Mouse (Mus musculus) ES-Bruce4 (cell line): ENCODE data around the gene Gm9972. TPM values are rescaled to one million over a fixed set of nuclear protein-coding genes. Genes with fewer than 3 reads are reported as not detected.

Source experiments
- H3K27ac ChIP-seq: 2 replicates; pipeline ENCODE4 v1.5.1; 2012; ENCODE audit warnings: low read length, inconsistent platforms; ENCODE audit not compliant: insufficient read depth
- H3K27me3 ChIP-seq: 2 replicates; pipeline ENCODE4 v1.6.1; 2012; ENCODE audit warnings: mild to moderate bottlenecking, low read length, inconsistent platforms; ENCODE audit not compliant: control insufficient read depth, poor library complexity, insufficient read depth, severe bottlenecking
- H3K36me3 ChIP-seq: 2 replicates; pipeline ENCODE4 v1.6.1; 2012; ENCODE audit warnings: inconsistent platforms, mild to moderate bottlenecking, low read length, moderate library complexity; ENCODE audit not compliant: control insufficient read depth, poor library complexity, insufficient read depth, severe bottlenecking
- H3K4me1 ChIP-seq: one replicate; pipeline ENCODE4 v1.8.1; 2011; ENCODE audit warnings: low read length; ENCODE audit not compliant: control insufficient read depth, insufficient read depth
- H3K4me3 ChIP-seq: 2 replicates; pipeline ENCODE4 v1.5.1; 2011; ENCODE audit warnings: low read depth, mild to moderate bottlenecking, low read length
- H3K9ac ChIP-seq: 2 replicates; pipeline ENCODE4 v1.6.1; 2012; ENCODE audit warnings: low read depth, mild to moderate bottlenecking, inconsistent platforms; ENCODE audit not compliant: poor library complexity, severe bottlenecking
- H3K9me3 ChIP-seq: replicated peaks from 2 replicates; pipeline ENCODE4 v1.6.1; 2012; ENCODE audit warnings: mild to moderate bottlenecking, low read length, inconsistent platforms; ENCODE audit not compliant: control insufficient read depth, poor library complexity, insufficient read depth, severe bottlenecking
- CTCF ChIP-seq: IDR thresholded peaks from one replicate; pipeline ENCODE4 v1.8.1; 2011; ENCODE audit warnings: low read depth, low read length
- EP300 ChIP-seq: IDR thresholded peaks from 2 replicates; pipeline ENCODE4 v1.6.1; 2011; ENCODE audit warnings: low read depth, low read length; ENCODE audit not compliant: insufficient read depth
- POLR2A ChIP-seq: IDR thresholded peaks from one replicate; pipeline ENCODE4 v1.8.1; 2011; ENCODE audit warnings: low read length; ENCODE audit not compliant: insufficient read depth
- polyA plus RNA-seq: library from polyadenylated mRNA; stranded (reverse); fragments of >200 nt; gene quantifications from 2 replicates; pipeline ENCODE4 v1.2.4, GENCODE M21; 2011; ENCODE audit warnings: low read depth; ENCODE audit not compliant: missing spikeins, insufficient read depth, insufficient read length

Gene Gm9972
- polyA plus RNA-seq, 1 experiment: not detected

DNA sequence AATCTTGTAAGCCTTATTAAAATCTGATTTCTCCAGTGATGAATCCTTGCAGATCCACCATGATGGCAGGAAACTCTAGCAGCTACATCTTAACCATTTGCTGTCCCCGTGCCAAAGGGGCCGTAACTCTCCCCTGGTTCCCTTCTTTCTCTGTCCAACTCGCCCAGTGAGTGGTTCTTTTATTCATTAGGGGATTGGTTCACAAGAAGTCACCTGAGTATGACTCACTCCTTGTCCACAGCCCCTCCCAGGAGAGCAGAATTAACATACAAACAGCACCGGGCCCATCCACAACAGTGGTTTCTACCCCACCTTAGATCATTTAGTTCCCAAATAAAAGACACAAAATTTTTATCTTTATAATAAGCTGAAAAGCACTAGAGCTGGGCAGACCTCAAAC lies 3.4 kb upstream of the Gm9972 start:
- Histone ChIP-seq H3K4me3 (no peak overlapping the region), H3K27ac (no peak overlapping the region), H3K4me1 (no peaks in the 10 kb centered on the region), H3K27me3 (no peaks in the 10 kb centered on the region), H3K9me3 (no peaks in the 10 kb centered on the region), H3K36me3 (no peaks in the 10 kb centered on the region), H3K9ac (no peak overlapping the region)
- no peak for TF ChIP-seq CTCF
- TF ChIP-seq EP300: no peak
- TF ChIP-seq POLR2A: no peak

DNA sequence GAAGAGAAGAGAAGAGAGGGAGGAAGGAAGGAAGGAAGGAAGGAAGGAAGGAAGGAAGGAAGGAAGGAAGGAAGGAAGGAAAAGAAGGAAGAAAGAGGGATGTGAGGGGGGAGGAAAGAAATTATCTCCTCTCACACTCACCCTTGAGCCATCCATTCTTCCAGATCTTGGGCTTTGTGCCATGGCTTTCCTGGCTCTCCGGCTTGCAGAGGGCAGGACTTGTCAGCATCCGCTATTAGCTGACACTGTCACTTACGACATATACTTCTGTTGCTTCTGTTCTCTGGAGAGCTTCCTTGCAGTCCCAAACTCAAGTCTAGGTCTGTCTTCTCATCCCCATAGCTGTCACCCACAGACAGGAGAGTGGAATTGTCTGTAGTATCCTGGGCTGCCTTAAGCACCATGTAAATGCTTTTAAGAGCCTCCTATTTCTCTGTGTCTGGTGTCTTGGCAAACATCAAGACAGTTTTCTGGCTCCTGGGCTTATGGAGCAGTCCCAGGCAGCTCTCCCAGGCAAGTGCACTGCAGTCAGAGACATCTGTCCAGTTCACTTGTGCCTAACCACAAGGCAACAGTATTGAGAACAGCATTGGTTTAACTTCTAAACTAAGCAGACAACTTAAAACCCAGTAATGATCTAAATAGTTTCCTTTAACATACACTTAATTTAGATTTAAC lies 10.5 kb downstream of the Gm9972 start:
- H3K27ac ChIP-seq: no peak overlapping the region
- TF ChIP-seq EP300 (no peak), CTCF (no peak), POLR2A (no peak)
- H3K9ac ChIP-seq: no peak overlapping the region
- no peaks in the 10 kb centered on the region for H3K36me3 ChIP-seq
- H3K4me1 ChIP-seq: no peaks in the 10 kb centered on the region
- no peak overlapping the region for H3K4me3 ChIP-seq
- no peaks in the 10 kb centered on the region; the same call in 1 of the 2 replicates for H3K27me3 ChIP-seq
- H3K9me3 ChIP-seq: no peaks in the 10 kb centered on the region

DNA sequence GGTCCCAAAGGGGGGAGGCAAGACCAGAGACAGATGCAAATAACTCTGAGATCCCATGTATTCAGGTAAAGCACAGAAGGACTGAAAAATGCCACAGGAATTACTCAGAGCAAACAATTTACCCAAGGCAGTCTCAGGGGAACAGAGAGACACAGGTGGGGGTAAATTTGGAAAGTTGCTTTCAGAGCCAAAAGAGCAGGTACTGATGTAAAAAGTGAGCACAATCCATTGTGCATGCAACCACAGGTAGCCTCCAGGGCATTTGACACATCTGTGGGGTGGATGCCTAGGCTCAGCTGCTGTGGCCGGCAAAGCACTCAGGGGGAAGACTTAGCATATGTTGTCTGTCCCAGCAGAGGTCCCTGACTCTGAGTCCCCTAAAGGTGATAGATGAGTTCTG lies 13.8 kb downstream of the Gm9972 start:
- H3K27me3 ChIP-seq: no peaks in the 10 kb centered on the region; the same call in 1 of the 2 replicates
- no peaks in the 10 kb centered on the region for H3K36me3 ChIP-seq
- H3K27ac ChIP-seq: no peak overlapping the region
- no peak overlapping the region for H3K9ac ChIP-seq
- no peaks in the 10 kb centered on the region for H3K9me3 ChIP-seq
- TF ChIP-seq EP300 (no peak), POLR2A (no peak), CTCF (no peak)
- H3K4me3 ChIP-seq: no peak overlapping the region
- H3K4me1 ChIP-seq: no peaks in the 10 kb centered on the region

DNA sequence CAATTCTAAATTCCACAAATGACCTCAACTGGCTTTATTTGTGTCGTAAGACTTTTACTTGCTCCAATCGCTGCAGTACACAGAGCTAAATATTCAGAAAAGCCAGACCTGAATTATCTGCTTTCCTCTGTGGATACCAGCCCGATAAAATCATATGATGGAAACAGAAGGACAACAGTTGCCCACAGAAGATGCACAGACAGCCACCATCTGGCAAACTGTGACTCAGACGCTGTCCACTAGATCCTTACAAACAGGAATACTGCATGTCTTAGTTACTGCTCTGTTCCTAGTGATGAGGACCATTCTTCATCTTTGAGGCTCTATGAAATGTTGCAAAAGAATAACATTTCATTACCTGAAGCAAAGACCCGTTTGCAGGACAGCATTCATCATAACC lies 19.4 kb downstream of the Gm9972 start:
- no peak for TF ChIP-seq EP300
- no peak for TF ChIP-seq POLR2A
- no peak for TF ChIP-seq CTCF
- Histone ChIP-seq H3K4me3 (no peak overlapping the region), H3K4me1 (no peaks in the 10 kb centered on the region), H3K9ac (no peak overlapping the region), H3K36me3 (no peaks in the 10 kb centered on the region), H3K27me3 (no peaks in the 10 kb centered on the region), H3K27ac (no peak overlapping the region), H3K9me3 (no peaks in the 10 kb centered on the region)

DNA sequence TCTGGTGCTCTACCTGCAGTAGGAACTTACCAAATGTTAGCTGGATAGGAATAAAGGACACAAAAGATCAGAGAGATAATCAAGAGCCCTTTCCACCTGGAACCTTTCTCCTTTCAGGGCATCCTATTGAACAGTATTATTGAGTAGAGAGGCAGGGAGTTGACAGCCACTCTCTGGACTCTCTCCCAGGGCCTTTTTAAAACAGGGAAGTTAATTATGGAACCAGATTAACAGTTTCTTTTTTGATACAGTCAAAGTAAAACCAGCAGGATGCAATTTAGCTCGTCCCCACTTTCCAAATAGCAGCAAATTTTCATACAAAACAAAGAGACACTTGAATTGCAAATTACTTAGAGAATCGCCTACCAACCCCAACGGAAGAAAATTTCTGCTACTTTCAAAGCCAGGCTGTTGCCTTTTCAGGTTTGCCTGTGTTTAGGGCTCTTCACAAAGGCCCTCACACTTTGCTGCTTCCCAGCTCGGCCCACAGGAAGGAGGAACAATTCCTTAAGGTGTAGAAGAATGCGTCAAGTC lies 24.0 kb downstream of the Gm9972 start:
- Histone ChIP-seq H3K27ac (no peak overlapping the region), H3K36me3 (no peaks in the 10 kb centered on the region), H3K9me3 (no peaks in the 10 kb centered on the region), H3K27me3 (no peaks in the 10 kb centered on the region), H3K4me3 (no peak overlapping the region), H3K4me1 (no peaks in the 10 kb centered on the region), H3K9ac (no peak overlapping the region)
- TF ChIP-seq EP300 (no peak), CTCF (no peak), POLR2A (no peak)

DNA sequence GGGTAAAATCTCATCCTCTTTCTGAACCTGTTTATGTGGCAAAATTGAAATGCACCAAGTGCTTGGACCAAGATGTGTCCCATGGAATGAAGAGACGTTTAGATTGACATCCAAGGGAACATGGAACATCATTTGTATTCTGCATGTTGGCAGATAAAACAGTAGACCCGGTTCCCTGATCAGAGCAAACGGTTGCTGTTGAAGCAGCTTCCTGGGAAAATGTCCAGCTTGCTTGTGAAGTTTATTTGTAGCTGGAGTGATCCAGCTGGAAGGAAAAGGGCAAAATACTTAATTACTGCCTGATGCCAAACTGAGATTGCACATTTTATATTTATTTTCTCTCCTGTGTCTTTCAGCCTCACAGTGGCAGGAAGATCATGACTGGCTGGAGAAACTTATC lies 26.7 kb downstream of the Gm9972 start:
- no peak for TF ChIP-seq CTCF
- no peak for TF ChIP-seq EP300
- no peak for TF ChIP-seq POLR2A
- Histone ChIP-seq H3K9me3 (no peaks in the 10 kb centered on the region), H3K27me3 (no peaks in the 10 kb centered on the region), H3K4me3 (no peak overlapping the region), H3K36me3 (no peaks in the 10 kb centered on the region), H3K9ac (no peak overlapping the region), H3K27ac (no peak overlapping the region), H3K4me1 (no peaks in the 10 kb centered on the region)
